Comparison of ENCODE assay signal across 9 mouse cellular contexts in the genomic region with DNA sequence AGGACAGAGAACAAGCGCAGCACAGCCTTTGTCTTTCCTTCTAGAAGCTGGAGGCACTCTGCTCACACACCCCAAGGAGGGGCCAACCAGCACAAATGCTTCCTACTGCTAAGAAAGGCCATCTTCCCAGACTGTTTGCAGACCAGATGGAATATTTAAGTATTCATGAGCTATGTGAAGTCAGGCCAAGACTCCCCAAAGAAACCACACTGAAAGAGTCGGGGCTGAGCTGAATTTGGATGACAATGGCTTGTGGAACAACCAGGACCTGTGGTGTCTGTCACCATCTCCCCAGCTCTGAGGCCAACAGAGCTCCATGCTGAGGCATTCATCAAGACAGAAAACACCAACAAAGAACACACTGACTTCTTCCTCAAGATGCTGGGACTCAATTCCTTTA.
DNase-seq lines count a peak whose midpoint lies in the region; ATAC-seq and TF ChIP-seq lines count a peak whose summit lies in the region.
"Had no signal": no experiment of that assay in that cellular context is flagged by ENCODE, and none has a peak within 500 bp of the region (broad histone marks: within the 10 kb centered on the region; RNA-seq: fewer than 3 reads in every experiment).

No protein-coding gene starts in this region.

- H3K4me3 ChIP-seq in forebrain, embryonic 11.5 days (ENCODE audit: low read depth, low read length): no peak overlapping the region
- H3K4me3 ChIP-seq in forebrain, embryonic 10.5 days: no peak overlapping the region
- H3K4me3 ChIP-seq in forebrain, postnatal 0 days (ENCODE audit: low read depth, low read length): no peak overlapping the region
- no peak overlapping the region for H3K4me3 ChIP-seq in midbrain, embryonic 13.5 days (replicated peaks)
- no peak overlapping the region for H3K4me3 ChIP-seq in liver, embryonic 12.5 days
- H3K4me3 ChIP-seq: liver, embryonic 13.5 days had no signal

- no peak overlapping the region for H3K4me2 ChIP-seq in forebrain, embryonic 11.5 days (ENCODE audit: low read depth, low read length, severe bottlenecking)
- H3K4me2 ChIP-seq in forebrain, postnatal 0 days (ENCODE audit: low read depth): no peak overlapping the region
- H3K4me2 ChIP-seq in midbrain, embryonic 13.5 days (replicated peaks): no peak overlapping the region
- no peak overlapping the region for H3K4me2 ChIP-seq in liver, embryonic 12.5 days
- H3K4me2 ChIP-seq: liver, embryonic 13.5 days had no signal

- no peaks in the 10 kb centered on the region for H3K4me1 ChIP-seq in forebrain, embryonic 11.5 days (replicated peaks; ENCODE audit: control insufficient read depth, insufficient read depth, low read length)
- H3K4me1 ChIP-seq in forebrain, embryonic 10.5 days: peaks cover 7% of the 10 kb centered on the region; the same call in 1 of the 2 replicates
- H3K4me1 ChIP-seq in forebrain, postnatal 0 days (ENCODE audit: insufficient read depth): 0 out of 2 replicates have a peak, but pooled peaks cover 4% of the 10 kb centered on the region
- H3K4me1 ChIP-seq in midbrain, embryonic 13.5 days (replicated peaks): peaks cover 11% of the 10 kb centered on the region
- no peaks in the 10 kb centered on the region for H3K4me1 ChIP-seq in liver, embryonic 12.5 days
- H3K4me1 ChIP-seq: liver, embryonic 13.5 days had no signal

- H3K9me3 ChIP-seq in forebrain, embryonic 11.5 days (ENCODE audit: control insufficient read depth, low read length): no peaks in the 10 kb centered on the region
- no peaks in the 10 kb centered on the region for H3K9me3 ChIP-seq in forebrain, embryonic 10.5 days
- no peaks in the 10 kb centered on the region for H3K9me3 ChIP-seq in forebrain, postnatal 0 days (ENCODE audit: low read length)
- no peaks in the 10 kb centered on the region for H3K9me3 ChIP-seq in midbrain, embryonic 13.5 days
- no peaks in the 10 kb centered on the region for H3K9me3 ChIP-seq in liver, embryonic 12.5 days (replicated peaks)
- H3K9me3 ChIP-seq: liver, embryonic 13.5 days had no signal

- TF ChIP-seq CTCF in forebrain, postnatal 0 days (IDR thresholded peaks at IDR 0.05; ENCODE audit: low read depth): no peak

- WGBS in forebrain, embryonic 11.5 days: 41% methylated on average over 2 of the region's 2 CpGs
- WGBS in forebrain, embryonic 10.5 days: 36% methylated on average over 2 of the region's 2 CpGs
- WGBS in forebrain, postnatal 0 days: 20% methylated on average over 2 of the region's 2 CpGs
- 11% methylated on average over 2 of the region's 2 CpGs for WGBS in midbrain, embryonic 13.5 days
- 94% methylated on average over 2 of the region's 2 CpGs for WGBS in liver, embryonic 12.5 days (ENCODE audit: insufficient replicate concordance)

- H3K27ac ChIP-seq in forebrain, embryonic 11.5 days (ENCODE audit: low read depth, low read length): no peak overlapping the region
- H3K27ac ChIP-seq in forebrain, embryonic 10.5 days: no peak overlapping the region
- H3K27ac ChIP-seq in forebrain, postnatal 0 days (ENCODE audit: low read depth, low read length): peak overlapping the region; percentile 67; the same call in 1 of the 2 replicates
- H3K27ac ChIP-seq in midbrain, embryonic 13.5 days: peak overlapping the region; percentile 58; the same call in 1 of the 2 replicates
- H3K27ac ChIP-seq in liver, embryonic 12.5 days: no peak overlapping the region
- H3K27ac ChIP-seq: liver, embryonic 13.5 days had no signal

- DNase-seq in forebrain, embryonic 11.5 days (ENCODE audit: low spot score): no peak
- DNase-seq in forebrain, embryonic 10.5 days (ENCODE audit: extremely low spot score, low spot score): no peak
- peak; percentile 75 for DNase-seq in ES-CJ7 (ENCODE audit: low read depth, low spot score)
- peak; percentile 81 for DNase-seq in forebrain, postnatal 0 days
- no peak for DNase-seq in gastrocnemius, postnatal 25 days
- no peak for DNase-seq in urinary bladder, postnatal 25 days (ENCODE audit: low spot score)
- DNase-seq: liver, embryonic 13.5 days had no signal

- no peak overlapping the region for H3K9ac ChIP-seq in forebrain, embryonic 11.5 days (ENCODE audit: low read length)
- H3K9ac ChIP-seq in forebrain, postnatal 0 days: no peak overlapping the region
- no peak overlapping the region for H3K9ac ChIP-seq in midbrain, embryonic 13.5 days (replicated peaks)
- no peak overlapping the region for H3K9ac ChIP-seq in liver, embryonic 12.5 days
- H3K9ac ChIP-seq: liver, embryonic 13.5 days had no signal

- peak; percentile 81 for ATAC-seq in forebrain, embryonic 11.5 days (replicated peaks; ENCODE audit: low FRiP score)
- peak; percentile 93 for ATAC-seq in forebrain, postnatal 0 days
- ATAC-seq in midbrain, embryonic 13.5 days: peak; percentile 90
- ATAC-seq in liver, embryonic 12.5 days: no peak

- H3K27me3 ChIP-seq in forebrain, embryonic 11.5 days (ENCODE audit: control insufficient read depth, insufficient read depth, low read length): no peaks in the 10 kb centered on the region
- H3K27me3 ChIP-seq in forebrain, embryonic 10.5 days (ENCODE audit: poor library complexity, severe bottlenecking): no peaks in the 10 kb centered on the region
- H3K27me3 ChIP-seq in forebrain, postnatal 0 days (ENCODE audit: insufficient read depth, low read length): no peaks in the 10 kb centered on the region
- H3K27me3 ChIP-seq in midbrain, embryonic 13.5 days: no peaks in the 10 kb centered on the region
- no peaks in the 10 kb centered on the region for H3K27me3 ChIP-seq in liver, embryonic 12.5 days (replicated peaks)
- H3K27me3 ChIP-seq: liver, embryonic 13.5 days had no signal

- H3K36me3 ChIP-seq in forebrain, embryonic 11.5 days (ENCODE audit: control insufficient read depth, insufficient read depth, low read length): no peaks in the 10 kb centered on the region; the same call in 1 of the 2 replicates
- H3K36me3 ChIP-seq in forebrain, embryonic 10.5 days (replicated peaks): peaks cover 55% of the 10 kb centered on the region
- H3K36me3 ChIP-seq in forebrain, postnatal 0 days (ENCODE audit: insufficient read depth): peaks cover 55% of the 10 kb centered on the region
- peaks cover 74% of the 10 kb centered on the region for H3K36me3 ChIP-seq in midbrain, embryonic 13.5 days
- H3K36me3 ChIP-seq in liver, embryonic 12.5 days: peaks cover 95% of the 10 kb centered on the region

Comparison
In these comparisons a context has a peak if more than half of its experiments do, and no peak if none do; other contexts are left out.
1. DNase-seq: peak in ES-CJ7 (single experiment) and forebrain, postnatal 0 days (single experiment); none in forebrain, embryonic 11.5 days (single experiment), forebrain, embryonic 10.5 days (single experiment), gastrocnemius, postnatal 25 days (single experiment) and urinary bladder, postnatal 25 days (single experiment).
2. H3K27ac ChIP-seq: peak in forebrain, postnatal 0 days (single experiment) and midbrain, embryonic 13.5 days (single experiment); none in forebrain, embryonic 11.5 days (single experiment), forebrain, embryonic 10.5 days (single experiment) and liver, embryonic 12.5 days (single experiment).